In the genomic region with DNA sequence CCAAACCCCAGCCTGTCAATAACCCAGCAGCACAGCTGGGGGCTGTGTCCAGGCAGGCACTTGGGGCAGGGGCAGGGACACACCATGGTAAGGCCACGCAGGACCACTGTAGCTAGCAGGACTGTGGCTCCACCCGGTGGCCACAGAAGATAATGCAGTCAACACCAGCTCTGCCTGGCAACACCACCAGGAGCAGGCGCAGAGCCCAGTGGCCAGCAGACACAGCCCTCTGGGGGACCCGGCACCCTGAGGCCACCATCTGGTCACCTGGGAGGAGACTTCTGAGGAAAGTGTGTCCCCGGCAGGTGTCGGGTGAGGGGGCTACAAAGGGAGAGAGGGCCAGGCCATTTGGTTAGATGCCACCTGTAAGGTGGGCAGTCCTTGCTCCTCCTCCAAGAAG, we compare ENCODE assay signal across 8 mouse cellular contexts. TPM values are rescaled to one million over a fixed set of nuclear protein-coding genes. Genes with fewer than 3 reads are reported as not detected.
DNase-seq lines count a peak whose midpoint lies in the region; ATAC-seq and TF ChIP-seq lines count a peak whose summit lies in the region.

No protein-coding gene starts in this region.

- H3K9me3 ChIP-seq in heart, embryonic 12.5 days (replicated peaks): no peaks in the 10 kb centered on the region
- H3K9me3 ChIP-seq in forebrain, embryonic 13.5 days (replicated peaks): no peaks in the 10 kb centered on the region
- no peaks in the 10 kb centered on the region for H3K9me3 ChIP-seq in lung, postnatal 0 days (ENCODE audit: low read length)

- ATAC-seq in heart, embryonic 12.5 days (ENCODE audit: insufficient number of reproducible peaks, low FRiP score): no peak
- 0 out of 2 replicates have a peak, but pooled peaks have one; percentile 16 for ATAC-seq in forebrain, embryonic 13.5 days
- peak; percentile 57 for ATAC-seq in inflammation-experienced regulatory T-cells, adult 6 months
- ATAC-seq in lung, postnatal 0 days: peak; percentile 51

- TF ChIP-seq CTCF in C2C12 (IDR thresholded peaks at IDR 0.05; ENCODE audit: control insufficient read depth, insufficient read depth, insufficient read length): peak; percentile 93
- TF ChIP-seq CTCF in brain, embryonic 14.5 days (IDR thresholded peaks at IDR 0.05; ENCODE audit: borderline replicate concordance, extremely low read depth, insufficient read depth, insufficient read length): peak; percentile 76
- TF ChIP-seq CTCF in lung, postnatal 0 days (IDR thresholded peaks at IDR 0.05): peak; percentile 94

- H3K36me3 ChIP-seq in heart, embryonic 12.5 days: peaks cover 58% of the 10 kb centered on the region
- H3K36me3 ChIP-seq in C2C12 (ENCODE audit: control insufficient read depth, insufficient read depth): peaks cover 40% of the 10 kb centered on the region
- H3K36me3 ChIP-seq in forebrain, embryonic 13.5 days (ENCODE audit: poor library complexity, severe bottlenecking): peaks cover 61% of the 10 kb centered on the region
- 0 out of 2 replicates have a peak, but pooled peaks cover 5% of the 10 kb centered on the region for H3K36me3 ChIP-seq in lung, postnatal 0 days (ENCODE audit: insufficient read depth, low read length)

- no peak overlapping the region for H3K4me2 ChIP-seq in heart, embryonic 12.5 days
- H3K4me2 ChIP-seq in forebrain, embryonic 13.5 days: no peak overlapping the region
- H3K4me2 ChIP-seq in lung, postnatal 0 days (replicated peaks; ENCODE audit: low read depth, low read length): no peak overlapping the region

- no peak overlapping the region for H3ac ChIP-seq in C2C12 (ENCODE audit: control insufficient read depth, insufficient read length, low read depth)

- no peak overlapping the region for H3K4me3 ChIP-seq in heart, embryonic 12.5 days
- H3K4me3 ChIP-seq in C2C12 (ENCODE audit: insufficient read depth, poor library complexity, severe bottlenecking): no peak overlapping the region
- H3K4me3 ChIP-seq in forebrain, embryonic 13.5 days: no peak overlapping the region
- H3K4me3 ChIP-seq in lung, postnatal 0 days (ENCODE audit: low read depth, low read length): no peak overlapping the region

- H3K9ac ChIP-seq in heart, embryonic 12.5 days: no peak overlapping the region
- no peak overlapping the region for H3K9ac ChIP-seq in forebrain, embryonic 13.5 days
- no peak overlapping the region for H3K9ac ChIP-seq in lung, postnatal 0 days (replicated peaks; ENCODE audit: low read depth)

- peaks cover 42% of the 10 kb centered on the region for H3K4me1 ChIP-seq in heart, embryonic 12.5 days (replicated peaks)
- peaks cover 30% of the 10 kb centered on the region for H3K4me1 ChIP-seq in forebrain, embryonic 13.5 days
- H3K4me1 ChIP-seq in lung, postnatal 0 days (ENCODE audit: insufficient read depth, low read depth, low read length): peaks cover 15% of the 10 kb centered on the region

- 42% methylated on average over 6 of the region's 6 CpGs for WGBS in heart, embryonic 12.5 days
- WGBS in forebrain, embryonic 13.5 days: 42% methylated on average over 6 of the region's 6 CpGs
- WGBS in lung, postnatal 0 days: 34% methylated on average over 6 of the region's 6 CpGs

- no peak for TF ChIP-seq POLR2A in brain, embryonic 14.5 days (IDR thresholded peaks at IDR 0.05; ENCODE audit: borderline replicate concordance, extremely low read depth, insufficient read depth, insufficient read length, poor library complexity, severe bottlenecking)

- H3K79me2 ChIP-seq in C2C12 (ENCODE audit: control insufficient read depth, insufficient read depth): peaks cover 28% of the 10 kb centered on the region

- H3K79me3 ChIP-seq in C2C12 (ENCODE audit: low read depth): peaks cover 18% of the 10 kb centered on the region

- peak; percentile 97 for DNase-seq in heart, adult 11 months
- peak; percentile 55 for DNase-seq in brain, embryonic 14.5 days (ENCODE audit: low read depth)
- DNase-seq in lung, postnatal 0 days (ENCODE audit: low spot score): peak; percentile 84
- peak; percentile 47 to 66 for DNase-seq in spleen, adult 18-20 months

- H3K27me3 ChIP-seq in heart, embryonic 12.5 days (replicated peaks): no peaks in the 10 kb centered on the region; the same call in 1 of the 2 replicates
- H3K27me3 ChIP-seq in C2C12 (ENCODE audit: control insufficient read depth, insufficient read depth, insufficient read length): no peaks in the 10 kb centered on the region
- peaks cover 14% of the 10 kb centered on the region for H3K27me3 ChIP-seq in forebrain, embryonic 13.5 days
- H3K27me3 ChIP-seq in lung, postnatal 0 days (replicated peaks; ENCODE audit: insufficient read depth, low read length): no peaks in the 10 kb centered on the region

- H3K27ac ChIP-seq in heart, embryonic 12.5 days (ENCODE audit: poor library complexity, severe bottlenecking): no peak overlapping the region
- no peak overlapping the region for H3K27ac ChIP-seq in forebrain, embryonic 13.5 days
- H3K27ac ChIP-seq in lung, postnatal 0 days (ENCODE audit: low read length): no peak overlapping the region

- no peak for TF ChIP-seq EP300 in lung, postnatal 0 days (IDR thresholded peaks at IDR 0.05)

TF ChIP-seq in C2C12, 6 proteins besides CTCF, POLR2A, EP300 and RAD21:
- TF ChIP-seq MYOD1 (IDR thresholded peaks at IDR 0.05; ENCODE audit: control insufficient read depth, insufficient read length, low read depth): no peak
- TF ChIP-seq FOSL1 (IDR thresholded peaks at IDR 0.05; ENCODE audit: insufficient read depth, low read length, poor library complexity, severe bottlenecking): no peak
- no peak for TF ChIP-seq CEBPB (IDR thresholded peaks at IDR 0.05; ENCODE audit: low read depth)
- no peak for TF ChIP-seq USF1 (IDR thresholded peaks at IDR 0.05; ENCODE audit: low read depth)
- TF ChIP-seq MYOG (IDR thresholded peaks at IDR 0.05; ENCODE audit: control insufficient read depth, extremely low read depth, insufficient read length): no peak
- TF ChIP-seq MAX (IDR thresholded peaks at IDR 0.05): no peak
TF ChIP-seq in C2C12: peak in this region for 0.

RNA-seq across cellular contexts. Expression of gene Npb, which starts 4.5 kb away (rescaled TPM):
- 13.6 and 20.3 TPM in 2 replicates for polyA plus RNA-seq in heart, embryonic 12.5 days (2016; fragmentation: Nextera tagmentation; extraction: Ambion mirVana)
- polyA plus RNA-seq in C2C12 (2012; fragmentation: generic; extraction: Trizol): not detected
- 0.29 and 0.45 TPM in 2 replicates for polyA plus RNA-seq in brain, embryonic 14.5 days (2012; rRNA removed)
- 0.50 TPM in 1 of 2 replicates, not detected in the other for polyA plus RNA-seq in forebrain, embryonic 13.5 days (2015; fragmentation: Nextera tagmentation; extraction: Ambion mirVana)
- 1 to 10 TPM in 1 of 3 experiments, under 1 TPM in 1, not detected in 1; 0.67 to 1.4 TPM for polyA plus RNA-seq in inflammation-experienced regulatory T-cells, adult 6 months (2017; shearing (Covaris generic))
- polyA plus RNA-seq in lung, postnatal 0 days (2015; fragmentation: Nextera tagmentation; extraction: Ambion mirVana): 2.5 and 2.9 TPM in 2 replicates

RNA-seq across cellular contexts. Expression of gene Pcyt2, which starts 5.0 kb away (rescaled TPM):
- polyA plus RNA-seq in heart, embryonic 12.5 days (2016; fragmentation: Nextera tagmentation; extraction: Ambion mirVana): 82.1 and 82.9 TPM in 2 replicates
- polyA plus RNA-seq in C2C12 (2012; fragmentation: generic; extraction: Trizol): 51.5 TPM
- polyA plus RNA-seq in brain, embryonic 14.5 days (2012; rRNA removed): 229 and 307 TPM in 2 replicates
- 140 and 159 TPM in 2 replicates for polyA plus RNA-seq in forebrain, embryonic 13.5 days (2015; fragmentation: Nextera tagmentation; extraction: Ambion mirVana)
- polyA plus RNA-seq in inflammation-experienced regulatory T-cells, adult 6 months (2017; shearing (Covaris generic)): 100 to 1,000 TPM in 2 of 3 experiments, 10 to 100 TPM in 1; 66.1 to 124 (median 113) TPM
- polyA plus RNA-seq in lung, postnatal 0 days (2015; fragmentation: Nextera tagmentation; extraction: Ambion mirVana): 93.9 and 102 TPM in 2 replicates

RNA-seq across cellular contexts. Expression of gene Sirt7, which starts 12.3 kb away (rescaled TPM):
- 20.1 and 20.4 TPM in 2 replicates for polyA plus RNA-seq in heart, embryonic 12.5 days (2016; fragmentation: Nextera tagmentation; extraction: Ambion mirVana)
- polyA plus RNA-seq in C2C12 (2012; fragmentation: generic; extraction: Trizol): 21.9 TPM
- 59.4 and 85.8 TPM in 2 replicates for polyA plus RNA-seq in brain, embryonic 14.5 days (2012; rRNA removed)
- polyA plus RNA-seq in forebrain, embryonic 13.5 days (2015; fragmentation: Nextera tagmentation; extraction: Ambion mirVana): 42.7 and 43.1 TPM in 2 replicates
- polyA plus RNA-seq in inflammation-experienced regulatory T-cells, adult 6 months (2017; shearing (Covaris generic)): 10 to 100 TPM; 55.1 to 61.4 (median 60.4) TPM
- polyA plus RNA-seq in lung, postnatal 0 days (2015; fragmentation: Nextera tagmentation; extraction: Ambion mirVana): 45.3 and 46.0 TPM in 2 replicates

RNA-seq across cellular contexts. Expression of gene Anapc11, which starts 14.5 kb away (rescaled TPM):
- polyA plus RNA-seq in heart, embryonic 12.5 days (2016; fragmentation: Nextera tagmentation; extraction: Ambion mirVana): 174 and 175 TPM in 2 replicates
- 254 TPM for polyA plus RNA-seq in C2C12 (2012; fragmentation: generic; extraction: Trizol)
- 175 and 222 TPM in 2 replicates for polyA plus RNA-seq in brain, embryonic 14.5 days (2012; rRNA removed)
- polyA plus RNA-seq in forebrain, embryonic 13.5 days (2015; fragmentation: Nextera tagmentation; extraction: Ambion mirVana): 204 and 211 TPM in 2 replicates
- polyA plus RNA-seq in inflammation-experienced regulatory T-cells, adult 6 months (2017; shearing (Covaris generic)): 100 to 1,000 TPM; 110 to 147 (median 129) TPM
- 138 and 151 TPM in 2 replicates for polyA plus RNA-seq in lung, postnatal 0 days (2015; fragmentation: Nextera tagmentation; extraction: Ambion mirVana)

RNA-seq across cellular contexts. Expression of gene Alyref, which starts 14.6 kb away (rescaled TPM):
- polyA plus RNA-seq in heart, embryonic 12.5 days (2016; fragmentation: Nextera tagmentation; extraction: Ambion mirVana): 356 and 361 TPM in 2 replicates
- polyA plus RNA-seq in C2C12 (2012; fragmentation: generic; extraction: Trizol): 218 TPM
- 86.8 and 89.7 TPM in 2 replicates for polyA plus RNA-seq in brain, embryonic 14.5 days (2012; rRNA removed)
- polyA plus RNA-seq in forebrain, embryonic 13.5 days (2015; fragmentation: Nextera tagmentation; extraction: Ambion mirVana): 420 and 488 TPM in 2 replicates
- polyA plus RNA-seq in inflammation-experienced regulatory T-cells, adult 6 months (2017; shearing (Covaris generic)): 10 to 100 TPM; 15.8 to 76.9 (median 47.7) TPM
- 149 and 150 TPM in 2 replicates for polyA plus RNA-seq in lung, postnatal 0 days (2015; fragmentation: Nextera tagmentation; extraction: Ambion mirVana)
